Mouse (Mus musculus) liver, adult 2 months (tissue): ENCODE results near the gene Arhgef28. TPM values are rescaled to one million over a fixed set of nuclear protein-coding genes. Genes with fewer than 3 reads are reported as not detected.
A peak's percentile ranks its signal among the peaks of the same experiment; 100 is the strongest.

Experiments
- DNase-seq: peaks from one replicate; pipeline ENCODE4 v3.0.0-alpha.2; 2011; ENCODE audit warnings: low read depth, low spot score; ENCODE audit errors: extremely low read depth
- H3K27ac ChIP-seq: fragments of 200-500 bp; replicated peaks from 2 replicates; pipeline ENCODE4 v1.5.1; 2012; ENCODE audit warnings: low read depth, mild to moderate bottlenecking, control low read depth, inconsistent platforms, low read length; ENCODE audit not compliant: insufficient read depth
- H3K27me3 ChIP-seq: fragments of 200-500 bp; 2 replicates; pipeline ENCODE4 v1.6.1; 2012; ENCODE audit warnings: mild to moderate bottlenecking, moderate library complexity, low read length, inconsistent platforms; ENCODE audit not compliant: control insufficient read depth, insufficient read depth
- H3K36me3 ChIP-seq: fragments of 200-500 bp; 2 replicates; pipeline ENCODE4 v1.6.1; 2012; ENCODE audit warnings: low read length, inconsistent platforms; ENCODE audit not compliant: control insufficient read depth, insufficient read depth
- H3K4me1 ChIP-seq: fragments of 200-500 bp; 2 replicates; pipeline ENCODE4 v1.6.1; 2011; ENCODE audit warnings: low read length; ENCODE audit not compliant: control insufficient read depth, insufficient read depth
- H3K4me3 ChIP-seq: fragments of 200-500 bp; 2 replicates; pipeline ENCODE4 v1.5.1; 2011; ENCODE audit warnings: low read depth, mild to moderate bottlenecking, control low read depth, low read length, moderate library complexity; ENCODE audit not compliant: insufficient read depth
- H3K79me2 ChIP-seq: fragments of 200-500 bp; 2 replicates; pipeline ENCODE4 v1.6.1; 2012; ENCODE audit warnings: inconsistent platforms, mild to moderate bottlenecking, low read length, moderate library complexity; ENCODE audit not compliant: control insufficient read depth, insufficient read depth
- H3K9ac ChIP-seq: fragments of 200-500 bp; 2 replicates; pipeline ENCODE4 v1.6.1; 2012; ENCODE audit warnings: low read depth, mild to moderate bottlenecking, control low read depth, inconsistent platforms, low read length
- CTCF ChIP-seq: fragments of 200-500 bp; IDR thresholded peaks from 2 replicates; pipeline ENCODE4 v1.5.1; 2011; ENCODE audit warnings: low read depth, low read length, control low read depth
- POLR2A ChIP-seq: fragments of 200-500 bp; IDR thresholded peaks from 2 replicates; pipeline ENCODE4 v1.6.1; 2011; ENCODE audit warnings: low read length, control low read depth; ENCODE audit not compliant: insufficient read depth; ENCODE audit errors: extremely low read depth
- WGBS: fragments of 180-500 bp; shearing (Covaris S2); methylation state at CpG from one replicate; pipeline ENCODE4 v1.1.7; 2018; 5-methylcytosine and 5-hydroxymethylcytosine counted together
- polyA plus RNA-seq: library from polyadenylated mRNA; depleted of rRNA; stranded (reverse); fragments of >200 nt; gene quantifications from 2 replicates; pipeline ENCODE4 v1.2.3, GENCODE M21; 2012
- total RNA-seq: library from RNA; depleted of rRNA; stranded (reverse); fragments of >200 nt; gene quantifications from 2 replicates; pipeline ENCODE4 v1.2.3, GENCODE M21; 2014

Arhgef28 gene
- total and polyA plus RNA-seq, 2 experiments: 0.20 to 0.37 TPM

DNA sequence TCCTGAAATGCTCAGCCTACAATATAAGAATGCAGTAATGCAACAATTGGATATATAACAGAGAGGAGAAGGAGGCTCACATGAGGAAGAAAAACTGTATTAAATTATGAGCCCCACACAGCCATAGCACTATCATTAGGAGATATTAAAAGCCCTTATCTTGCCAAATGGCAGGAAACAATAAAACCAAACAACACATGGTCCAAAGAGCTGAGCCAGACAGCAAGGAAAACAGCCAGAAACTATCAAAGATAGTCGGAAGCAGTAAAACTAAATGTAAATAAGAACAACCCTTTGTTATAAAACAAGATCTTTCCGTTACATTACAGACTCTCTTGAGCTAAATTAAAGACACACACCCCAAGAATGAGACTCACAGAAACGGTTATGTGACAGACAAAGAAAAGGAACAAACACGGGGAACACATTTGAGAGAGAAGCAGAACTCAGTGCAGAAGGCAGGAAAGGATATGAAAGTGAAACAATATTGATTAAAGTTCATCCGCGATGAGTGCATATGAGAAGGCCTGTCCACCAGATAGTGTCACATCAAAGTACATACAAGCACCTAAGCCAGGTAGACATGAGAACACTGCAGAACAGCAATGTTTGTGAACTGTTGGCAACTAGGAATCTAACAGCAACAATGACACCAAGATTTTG is 231.6 kb downstream of the Arhgef28 start:
- 57% methylated on average over 6 of the region's 6 CpGs for WGBS
- DNase-seq: peak; percentile 6
- TF ChIP-seq POLR2A (no peak), CTCF (no peak)

DNA sequence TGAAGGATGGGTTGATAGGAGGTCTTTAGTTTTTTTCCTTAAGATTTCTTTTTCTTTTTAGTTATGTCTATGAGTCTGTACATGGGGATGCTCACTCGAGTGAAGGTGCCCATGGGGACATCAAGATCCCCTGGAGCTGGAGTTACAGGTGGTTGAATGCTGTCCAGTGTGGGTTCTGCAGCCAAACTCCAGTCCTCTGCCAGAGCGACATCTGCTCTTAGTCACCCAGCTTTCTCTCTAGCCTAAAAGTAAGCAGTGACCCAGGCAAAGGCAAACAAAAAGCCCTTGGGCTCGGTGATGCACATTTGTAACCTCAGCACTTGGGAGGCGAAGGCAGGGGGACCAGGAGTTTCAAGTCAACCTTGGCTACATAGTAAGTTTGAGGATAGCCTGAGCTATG is 232.3 kb downstream of the Arhgef28 start:
- TF ChIP-seq POLR2A: no peak
- TF ChIP-seq CTCF: no peak
- Histone ChIP-seq H3K36me3 (no peaks in the 10 kb centered on the region), H3K4me1 (no peaks in the 10 kb centered on the region), H3K79me2 (no peaks in the 10 kb centered on the region), H3K4me3 (no peak overlapping the region), H3K27me3 (no peaks in the 10 kb centered on the region), H3K27ac (no peak overlapping the region), H3K9ac (no peak overlapping the region)
- WGBS: 77% methylated on average over 4 of the region's 4 CpGs
- no peak for DNase-seq

More for the DNA sequence above, 231.6 kb downstream of the Arhgef28 start:
- no peaks in the 10 kb centered on the region for H3K36me3 ChIP-seq
- no peak overlapping the region for H3K9ac ChIP-seq
- H3K4me3 ChIP-seq: no peak overlapping the region
- H3K27me3 ChIP-seq: no peaks in the 10 kb centered on the region
- H3K27ac ChIP-seq: no peak overlapping the region
- no peaks in the 10 kb centered on the region for H3K79me2 ChIP-seq
- no peaks in the 10 kb centered on the region for H3K4me1 ChIP-seq

DNA sequence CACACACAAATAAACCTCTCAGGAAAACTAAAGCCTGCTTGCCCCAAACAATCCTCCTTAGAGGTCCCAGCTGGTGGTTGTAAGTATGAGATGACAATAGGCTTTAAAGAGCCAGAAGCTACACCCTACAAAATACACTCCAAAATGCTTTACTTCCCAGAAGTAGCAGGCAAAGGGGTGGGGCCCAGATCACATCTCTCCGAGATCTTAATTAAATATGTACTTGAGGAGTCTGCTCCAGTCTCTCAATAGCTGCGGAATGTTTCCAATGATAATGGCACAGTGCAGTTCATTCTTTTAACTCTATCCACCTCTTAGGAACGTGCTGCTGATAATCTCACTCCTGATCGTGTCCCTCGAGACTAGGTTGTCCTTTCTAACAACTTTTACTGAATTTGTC is 240.2 kb downstream of the Arhgef28 start:
- Histone ChIP-seq H3K27ac (no peak overlapping the region), H3K4me1 (no peaks in the 10 kb centered on the region), H3K9ac (no peak overlapping the region), H3K79me2 (no peaks in the 10 kb centered on the region), H3K27me3 (no peaks in the 10 kb centered on the region; the same call in 1 of the 2 replicates), H3K4me3 (no peak overlapping the region), H3K36me3 (no peaks in the 10 kb centered on the region)
- WGBS: 66% methylated on average over 5 of the region's 5 CpGs
- TF ChIP-seq CTCF (no peak), POLR2A (no peak)
- no peak for DNase-seq

DNA sequence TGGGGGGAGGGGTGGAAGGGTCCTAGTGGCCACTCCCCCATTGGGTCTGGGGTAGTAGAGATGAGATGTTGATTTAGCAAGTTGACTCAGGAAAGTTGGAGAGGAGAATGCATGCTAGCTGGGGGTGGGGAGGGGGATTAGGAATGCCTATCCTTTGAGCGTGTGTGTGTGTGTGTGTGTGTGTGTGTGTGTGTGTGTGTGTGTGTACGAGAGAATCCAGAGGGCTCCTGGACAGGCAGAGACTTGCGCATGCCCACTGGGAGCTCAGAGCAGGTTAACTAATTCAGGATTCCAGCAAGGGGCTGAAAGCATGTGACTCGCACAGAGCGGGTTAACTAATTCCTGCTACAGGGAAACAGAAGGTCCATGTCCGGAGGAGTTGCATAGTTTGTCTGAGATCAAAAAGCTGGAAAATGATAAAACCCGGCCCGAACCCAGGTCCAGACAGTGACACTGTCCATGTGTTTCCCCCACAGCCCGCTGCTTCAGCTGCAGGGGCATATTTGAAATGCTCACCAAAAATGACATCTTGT is 241.3 kb downstream of the Arhgef28 start:
- no peak for TF ChIP-seq CTCF
- TF ChIP-seq POLR2A: no peak
- DNase-seq: no peak

DNA sequence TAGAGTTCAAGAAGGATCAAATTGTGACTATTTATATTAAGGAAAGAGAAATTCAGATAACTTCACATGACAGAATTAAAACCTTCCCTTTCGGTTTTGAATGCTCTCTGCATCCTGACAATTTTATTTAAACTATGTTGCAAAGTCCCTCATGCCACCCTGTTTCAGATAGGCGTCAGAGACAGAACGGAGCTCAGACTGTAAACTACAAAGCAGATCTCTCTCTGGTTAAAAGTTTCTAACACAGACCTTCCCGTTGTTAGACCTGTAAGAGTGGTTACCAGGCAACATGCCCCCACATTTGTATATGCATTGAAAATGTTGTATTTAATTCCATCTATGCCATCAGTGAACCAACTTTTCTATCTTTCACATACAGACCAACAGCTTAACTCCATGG is 246.1 kb downstream of the Arhgef28 start:
- no peaks in the 10 kb centered on the region for H3K79me2 ChIP-seq
- no peak overlapping the region for H3K27ac ChIP-seq
- H3K4me1 ChIP-seq: no peaks in the 10 kb centered on the region
- TF ChIP-seq POLR2A: no peak
- TF ChIP-seq CTCF: no peak
- no peaks in the 10 kb centered on the region; the same call in 1 of the 2 replicates for H3K27me3 ChIP-seq
- no peak overlapping the region for H3K9ac ChIP-seq
- no peaks in the 10 kb centered on the region for H3K36me3 ChIP-seq
- 87% methylated on average over 4 of the region's 4 CpGs for WGBS
- H3K4me3 ChIP-seq: no peak overlapping the region
- DNase-seq: no peak

More for the DNA sequence above, 241.3 kb downstream of the Arhgef28 start:
- Histone ChIP-seq H3K27ac (no peak overlapping the region), H3K27me3 (no peaks in the 10 kb centered on the region; the same call in 1 of the 2 replicates), H3K4me1 (no peaks in the 10 kb centered on the region), H3K4me3 (no peak overlapping the region), H3K36me3 (no peaks in the 10 kb centered on the region), H3K9ac (no peak overlapping the region), H3K79me2 (no peaks in the 10 kb centered on the region)
- WGBS: 66% methylated on average over 9 of the region's 9 CpGs

DNA sequence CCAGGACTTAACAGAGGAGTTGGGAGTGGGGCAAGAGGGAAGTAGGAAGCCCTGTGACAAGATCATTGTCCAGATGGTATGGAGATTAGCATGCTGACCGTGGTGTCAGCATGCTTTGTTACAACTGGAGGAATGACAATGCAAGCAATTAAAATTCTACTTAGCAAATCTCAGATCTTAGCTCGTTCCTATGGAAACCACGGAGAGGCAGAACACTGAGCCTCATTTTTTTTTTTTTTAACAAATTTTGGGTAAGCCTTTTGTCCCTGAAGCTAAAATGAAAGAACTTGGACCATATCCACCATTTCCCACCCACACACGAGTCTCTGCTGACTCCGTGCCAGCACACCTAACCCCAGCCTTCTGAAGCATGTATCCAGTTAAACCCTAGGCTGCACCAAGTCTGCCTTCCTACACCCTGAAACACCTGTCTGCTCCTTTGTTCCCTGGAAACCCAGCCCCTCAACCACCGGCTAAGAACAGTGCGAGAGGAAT is 246.8 kb downstream of the Arhgef28 start:
- no peaks in the 10 kb centered on the region for H3K4me1 ChIP-seq
- no peaks in the 10 kb centered on the region for H3K27me3 ChIP-seq
- DNase-seq: no peak
- no peaks in the 10 kb centered on the region for H3K79me2 ChIP-seq
- no peak overlapping the region for H3K9ac ChIP-seq
- H3K36me3 ChIP-seq: no peaks in the 10 kb centered on the region
- H3K27ac ChIP-seq: no peak overlapping the region
- no peak for TF ChIP-seq POLR2A
- no peak for TF ChIP-seq CTCF
- WGBS: 41% methylated on average over 7 of the region's 7 CpGs
- no peak overlapping the region for H3K4me3 ChIP-seq
